Mouse (Mus musculus) spleen, postnatal 10 days (tissue): ENCODE results near the gene Kdm5c.

Experiments
- DNase-seq, 2 experiments: peaks; one replicate each; pipeline ENCODE4 v3.0.0; 2021 to 2022; ENCODE audit warnings: low spot score in 2 of 2

The Kdm5c gene

DNA sequence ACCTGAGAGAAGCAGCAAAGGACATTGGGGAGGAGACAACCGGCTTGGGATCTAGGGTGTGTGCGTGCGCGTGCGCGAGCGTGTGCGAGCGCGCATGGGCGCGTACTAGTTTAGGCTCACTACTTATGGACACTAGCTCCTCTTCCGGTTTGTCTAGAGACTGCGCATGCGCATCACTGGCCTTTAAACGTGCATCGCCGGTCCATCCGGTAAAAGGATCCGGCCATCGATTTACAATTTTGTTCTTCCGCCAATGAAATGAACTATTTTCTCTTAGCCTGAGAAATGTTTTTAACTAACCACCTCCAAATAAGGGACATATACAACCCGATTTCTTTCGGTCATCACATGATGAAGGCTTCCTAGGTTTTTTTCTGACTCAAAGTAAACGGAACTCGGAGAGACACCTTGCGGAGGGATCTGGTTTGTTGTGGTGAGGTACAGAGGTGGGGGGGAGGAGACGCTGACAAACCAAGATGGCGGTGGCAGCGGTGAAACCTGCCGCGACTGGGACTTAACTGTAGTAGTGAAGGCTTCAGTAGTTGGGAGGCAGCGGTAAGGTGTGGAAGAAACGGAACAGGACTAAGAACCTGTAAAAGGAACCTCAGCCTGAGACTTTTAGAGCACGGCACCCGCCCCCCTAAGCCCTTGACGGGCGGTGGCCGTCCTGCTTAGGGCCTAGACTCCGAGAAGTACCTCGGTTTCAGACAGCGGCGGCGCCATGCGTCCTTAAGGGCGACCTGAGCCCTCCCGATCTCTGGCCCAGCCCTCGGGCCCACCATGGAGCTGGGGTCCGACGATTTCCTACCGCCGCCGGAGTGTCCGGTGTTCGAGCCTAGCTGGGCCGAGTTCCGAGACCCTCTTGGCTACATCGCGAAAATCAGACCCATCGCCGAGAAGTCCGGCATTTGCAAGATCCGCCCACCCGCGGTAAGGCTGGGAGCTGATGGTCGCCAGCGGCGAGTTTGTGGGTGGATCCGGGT is at the start of gene Kdm5c:
Gene Kdm5c, plus strand, starts transcription at position 240 of the 983 bp plus-strand sequence.
- DNase-seq: peak; percentile 87 to 94

DNA sequence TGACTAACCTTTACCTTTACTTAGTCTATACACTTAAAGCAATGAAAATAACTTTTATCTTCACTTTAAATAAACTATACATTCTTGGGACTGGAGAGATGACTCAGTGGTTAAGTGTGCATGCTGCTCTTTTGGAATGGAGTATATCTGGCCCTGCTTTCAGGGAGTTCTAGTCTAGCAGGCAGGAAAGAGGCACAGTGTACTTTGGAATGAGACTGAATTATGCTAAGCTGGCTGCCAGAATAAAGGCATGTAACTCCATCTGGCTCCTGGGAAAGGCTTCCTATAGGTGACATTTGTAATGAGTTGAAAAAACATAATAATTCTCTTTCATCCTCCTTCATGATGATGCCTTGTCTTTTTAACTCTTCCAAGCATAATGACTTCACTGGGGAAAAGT is 45.7 kb upstream of the Kdm5c start:
- DNase-seq: no peak

DNA sequence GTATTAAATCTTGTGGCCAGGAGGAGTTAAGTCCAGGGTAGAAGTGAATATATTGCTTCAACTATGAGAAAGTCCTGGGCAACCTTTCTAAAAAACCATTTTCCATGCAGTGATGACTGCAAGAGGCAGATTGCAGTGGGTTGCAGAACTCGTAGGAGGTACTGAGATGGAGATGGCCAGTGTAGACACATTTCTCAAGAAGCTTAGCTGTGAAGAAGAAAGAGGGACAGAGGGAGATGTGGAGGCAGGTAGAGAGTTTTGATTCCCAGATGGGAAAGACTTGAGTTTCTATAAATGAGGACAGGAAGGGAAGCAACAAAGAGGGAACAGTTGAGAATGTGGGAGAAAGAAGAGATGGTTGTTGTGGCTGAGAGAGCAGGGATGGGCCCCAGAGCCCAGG is 41.6 kb upstream of the Kdm5c start:
- no peak for DNase-seq

DNA sequence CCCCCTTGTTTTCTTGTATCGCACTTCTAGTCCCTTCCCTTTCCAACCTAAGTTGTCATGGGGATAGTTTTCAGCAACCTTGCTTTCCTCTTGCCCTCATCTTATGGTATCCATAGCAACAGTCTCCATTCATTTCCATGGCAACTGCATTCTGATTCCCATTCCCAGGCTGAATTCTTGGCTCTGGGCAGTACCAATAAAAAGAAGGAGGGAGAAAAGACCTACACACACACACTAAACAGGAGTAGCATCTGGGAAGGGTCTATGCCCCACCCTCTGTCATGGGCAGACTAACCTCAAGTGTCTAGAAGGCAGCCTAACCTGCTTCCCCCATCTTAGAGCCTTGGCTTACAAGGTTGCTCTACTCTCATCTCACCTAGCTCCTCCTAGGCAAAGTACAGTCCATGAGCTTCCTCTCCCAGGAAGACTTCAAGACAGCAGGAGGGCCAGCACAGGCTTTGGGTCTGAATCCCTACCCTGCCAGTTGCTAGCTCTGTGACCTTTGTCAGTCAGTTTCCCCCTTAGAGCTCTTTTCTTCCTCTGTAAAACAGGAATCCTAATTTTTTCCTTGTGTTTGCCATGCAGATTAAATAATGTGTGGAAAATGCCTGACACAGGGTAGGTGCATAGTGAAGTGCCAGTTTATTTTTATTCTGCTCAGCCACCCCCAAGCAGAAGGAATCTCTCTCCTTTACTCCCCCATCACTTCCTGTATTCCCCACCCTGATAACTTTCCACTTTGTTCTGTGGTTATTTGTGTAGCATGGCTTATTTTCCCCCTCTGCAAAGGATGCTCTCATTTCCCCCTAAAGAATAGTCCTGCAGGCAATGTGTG is 34.8 kb upstream of the Kdm5c start:
- no peak for DNase-seq

DNA sequence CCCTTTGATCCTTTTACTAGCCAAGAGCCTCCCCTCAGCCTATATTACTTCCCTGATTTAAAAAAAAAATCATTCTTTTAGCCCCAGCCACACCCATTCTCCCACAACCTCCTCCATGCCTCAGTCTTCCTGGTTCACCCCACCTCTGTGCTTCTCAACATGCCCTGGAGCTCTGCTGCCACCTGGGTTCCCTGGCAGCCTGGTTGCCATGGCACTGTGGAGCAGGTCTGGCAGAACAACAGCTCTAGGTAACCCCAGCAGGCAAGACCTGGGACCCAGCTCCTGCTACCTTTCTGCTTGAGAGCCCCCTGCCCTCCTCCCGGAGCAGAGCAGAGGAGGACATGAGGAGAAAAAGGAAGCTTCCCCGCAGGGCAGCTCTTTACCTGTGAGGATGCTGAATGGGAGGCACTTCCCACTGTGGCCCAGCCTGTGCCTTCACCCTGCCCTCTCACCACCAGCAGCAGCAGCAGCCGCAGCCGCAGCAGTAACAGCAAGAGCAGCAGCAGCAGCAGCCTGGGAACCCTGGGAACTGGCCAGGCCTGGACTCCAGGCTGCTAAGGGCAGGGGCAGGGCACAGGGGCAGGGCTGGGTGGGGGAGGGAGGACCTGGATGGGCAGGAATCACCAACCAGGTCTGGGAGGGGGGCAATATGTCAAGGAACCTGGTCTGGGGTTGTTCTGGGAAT is 30.9 kb upstream of the Kdm5c start:
- no peak for DNase-seq

DNA sequence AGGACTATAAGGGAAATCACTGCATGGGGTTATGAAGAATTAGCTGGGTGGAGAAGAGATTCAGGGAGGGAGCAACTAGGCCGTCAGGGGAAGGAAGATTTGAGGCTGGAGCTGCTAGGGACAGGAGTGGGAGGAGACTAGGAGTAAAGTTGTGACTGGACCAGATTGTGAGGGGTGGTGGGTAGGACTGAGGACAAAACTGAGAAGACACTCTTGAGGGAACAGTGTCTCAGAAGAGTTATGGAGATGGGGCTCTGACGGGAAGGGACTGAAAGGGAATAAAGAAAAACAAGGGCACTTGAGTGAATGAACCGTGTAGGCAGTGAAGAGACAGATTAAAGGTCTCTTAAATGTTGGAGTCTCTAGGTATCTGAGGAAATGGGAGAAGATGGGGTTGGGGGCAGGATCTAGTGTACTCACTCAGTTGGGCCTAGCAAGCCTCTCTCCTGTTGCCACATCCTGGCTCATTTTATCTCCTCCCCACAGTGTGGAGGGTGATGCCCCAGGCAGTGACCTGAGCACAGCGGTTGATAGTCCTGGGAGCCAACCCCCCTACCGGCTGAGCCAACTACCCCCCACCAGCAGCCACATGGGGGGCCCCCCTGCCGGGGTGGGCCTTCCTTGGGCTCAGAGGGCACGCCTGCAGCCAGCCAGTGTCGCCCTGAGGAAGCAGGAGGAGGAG is 30.3 kb upstream of the Kdm5c start:
- no peak for DNase-seq

DNA sequence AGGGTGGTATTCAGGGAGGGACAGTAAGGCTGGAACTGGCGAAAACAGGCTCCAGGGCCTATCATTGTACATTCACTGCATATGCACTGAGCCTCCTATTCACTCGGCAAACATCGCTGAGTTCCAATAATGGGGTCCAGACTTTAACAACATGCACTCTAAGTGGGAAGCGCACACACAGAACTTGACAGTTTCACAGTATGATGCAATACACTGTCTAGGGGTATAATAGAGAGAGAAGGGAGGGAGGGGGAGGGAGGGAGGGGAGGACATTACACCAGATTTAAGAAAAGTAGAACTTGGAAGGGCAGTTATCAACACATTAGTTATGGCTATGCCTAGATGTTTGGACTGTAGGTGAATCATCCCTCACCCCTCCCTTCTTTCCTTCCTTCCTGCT is 29.6 kb upstream of the Kdm5c start:
- DNase-seq: no peak

DNA sequence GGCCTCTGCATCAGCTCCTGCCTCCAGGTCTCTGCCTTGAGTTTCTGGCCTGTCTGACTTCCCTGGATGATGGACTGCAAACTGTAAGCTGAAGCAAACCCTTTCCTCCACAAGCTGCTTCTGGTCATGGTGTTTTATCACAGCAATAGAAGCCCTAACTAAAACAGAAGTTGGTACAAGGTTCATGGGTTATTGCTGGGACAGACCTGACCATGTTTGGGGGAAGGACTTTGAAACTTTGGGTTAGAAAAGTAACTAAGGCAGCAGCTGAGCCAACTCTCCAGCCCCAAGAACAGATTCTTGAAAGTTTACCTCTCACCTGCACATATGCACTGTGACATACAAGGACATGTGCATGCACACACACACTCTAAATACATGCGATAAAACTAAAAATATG is 27.3 kb upstream of the Kdm5c start:
- no peak for DNase-seq

DNA sequence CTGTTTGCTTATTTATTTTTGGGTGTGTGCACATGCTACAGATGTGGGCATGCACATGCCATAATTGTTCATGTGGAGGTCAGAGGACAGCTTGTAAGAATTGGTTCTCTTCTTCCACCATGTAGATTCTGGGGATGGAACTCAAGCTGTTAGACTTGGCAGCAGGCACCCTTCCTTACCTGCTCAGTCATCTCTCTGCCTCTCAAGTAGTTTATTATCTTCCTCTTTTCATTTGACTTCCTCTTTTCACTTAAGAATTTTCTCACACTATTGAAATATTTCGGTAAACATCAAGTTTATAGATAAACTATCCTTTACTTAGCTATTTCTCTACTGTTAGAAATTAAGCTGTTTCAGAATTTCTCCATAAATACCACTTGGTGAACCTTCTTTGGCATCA is 18.1 kb upstream of the Kdm5c start:
- DNase-seq: no peak

DNA sequence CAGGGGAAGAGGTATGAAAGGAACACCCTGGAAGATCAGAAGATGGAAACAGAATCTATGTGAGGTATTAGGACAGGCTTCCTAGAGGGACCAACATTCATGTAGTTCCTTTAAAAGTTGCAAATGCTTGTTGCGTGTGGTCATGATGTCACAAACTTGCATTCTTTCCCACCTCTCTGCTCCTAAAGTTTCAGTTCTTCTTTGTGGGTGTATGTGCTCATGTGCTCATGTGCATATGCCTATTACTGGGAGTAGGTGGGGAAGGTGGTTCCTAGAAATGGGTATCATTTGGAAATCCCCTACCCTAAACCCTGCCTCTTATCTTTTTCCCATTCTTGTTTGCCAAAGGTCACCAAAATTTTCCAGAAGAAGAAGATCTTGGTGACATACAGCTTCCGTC is 14.3 kb upstream of the Kdm5c start:
- DNase-seq: no peak

DNA sequence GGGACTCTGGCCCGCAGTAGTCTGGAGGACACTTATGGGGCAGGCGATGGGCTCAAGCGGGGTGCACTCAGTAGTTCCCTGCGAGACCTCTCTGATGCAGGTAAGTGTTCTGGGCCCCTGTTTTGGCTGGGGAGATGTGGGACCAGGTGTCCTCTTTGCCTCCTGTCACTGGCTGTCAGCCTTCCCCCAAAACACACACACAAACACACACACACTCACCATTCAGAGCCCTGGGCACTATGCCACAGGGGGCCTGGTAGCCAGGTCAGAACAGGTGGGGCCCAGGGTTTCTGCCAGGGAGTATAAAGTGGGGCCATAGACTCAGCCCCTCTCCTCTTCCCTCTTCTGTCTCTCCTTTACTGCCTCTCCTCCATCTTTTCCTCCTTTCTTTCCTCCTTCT is 11.1 kb upstream of the Kdm5c start:
- no peak for DNase-seq

DNA sequence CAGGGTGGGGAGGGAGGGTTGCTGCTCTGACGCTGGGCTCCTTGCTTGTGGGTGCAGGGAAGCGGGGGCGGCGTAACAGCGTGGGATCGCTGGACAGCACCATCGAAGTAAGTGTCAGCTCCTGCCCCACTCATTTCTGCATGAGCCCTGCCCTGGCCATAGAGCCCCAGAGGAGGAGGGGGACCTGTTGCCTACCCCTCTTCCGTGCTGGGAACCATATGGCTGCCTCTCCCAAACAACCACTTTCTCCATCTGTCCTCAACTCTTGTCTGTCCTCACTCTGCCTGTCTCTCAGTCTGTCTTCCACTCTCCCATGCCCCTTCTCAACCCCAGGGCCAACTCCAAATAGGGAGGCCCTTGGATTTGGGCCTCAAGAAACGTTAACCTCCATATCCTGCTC is 10.6 kb upstream of the Kdm5c start:
- DNase-seq: no peak

DNA sequence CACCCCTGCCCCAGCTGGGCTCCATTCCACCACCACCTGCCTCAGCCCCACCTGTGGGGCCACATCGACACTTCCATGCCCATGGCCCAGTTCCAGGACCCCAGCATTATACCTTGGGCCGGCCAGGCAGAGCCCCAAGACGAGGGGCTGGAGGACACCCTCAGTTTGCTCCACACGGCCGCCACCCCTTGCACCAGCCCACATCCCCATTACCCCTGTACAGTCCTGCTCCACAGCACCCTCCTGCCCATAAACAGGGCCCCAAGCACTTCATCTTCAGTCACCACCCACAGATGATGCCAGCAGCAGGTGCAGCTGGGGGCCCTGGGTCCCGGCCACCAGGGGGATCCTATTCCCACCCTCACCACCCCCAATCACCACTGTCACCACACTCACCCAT is 9.5 kb upstream of the Kdm5c start:
- DNase-seq: no peak

DNA sequence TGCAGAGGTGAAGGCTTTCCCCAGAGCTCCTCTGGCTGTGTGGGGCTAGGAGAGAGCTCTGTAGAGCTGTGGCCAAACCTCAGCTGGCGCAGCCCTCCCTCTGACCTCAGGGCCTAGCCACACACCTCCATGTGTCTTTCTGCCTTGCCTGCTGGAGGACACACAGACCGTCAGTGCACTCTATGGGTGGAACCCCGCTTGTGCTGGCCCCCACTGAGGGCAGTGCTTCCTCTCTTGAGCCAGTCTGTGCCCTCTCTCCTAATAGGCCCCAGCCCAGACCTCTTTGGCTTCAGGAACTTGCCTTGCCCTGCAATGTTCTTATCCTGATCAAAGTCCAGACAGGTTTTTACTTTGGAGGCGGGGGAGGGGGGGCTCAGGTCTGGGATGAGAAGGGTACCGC is 8.5 kb upstream of the Kdm5c start:
- no peak for DNase-seq

DNA sequence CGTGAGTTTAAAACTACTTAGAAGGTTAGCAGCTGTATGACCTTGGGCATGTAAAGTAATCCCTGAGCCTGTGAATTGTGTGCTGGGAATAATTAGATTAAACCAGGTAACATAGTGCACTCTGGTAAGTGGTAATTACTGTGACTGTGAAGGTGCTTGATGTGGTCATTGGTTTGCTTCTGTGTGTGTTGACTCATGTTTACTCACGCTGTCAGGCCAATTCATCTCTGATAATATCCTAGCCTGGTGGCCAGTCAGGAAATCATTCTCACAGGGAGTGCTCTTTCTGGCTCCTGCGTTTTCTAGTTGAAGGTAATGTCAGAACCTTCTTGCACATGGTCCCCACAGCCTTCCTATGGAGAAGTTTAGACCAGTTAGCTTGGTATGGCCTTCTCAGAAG is 1.3 kb downstream of the Kdm5c start:
- DNase-seq: no peak

DNA sequence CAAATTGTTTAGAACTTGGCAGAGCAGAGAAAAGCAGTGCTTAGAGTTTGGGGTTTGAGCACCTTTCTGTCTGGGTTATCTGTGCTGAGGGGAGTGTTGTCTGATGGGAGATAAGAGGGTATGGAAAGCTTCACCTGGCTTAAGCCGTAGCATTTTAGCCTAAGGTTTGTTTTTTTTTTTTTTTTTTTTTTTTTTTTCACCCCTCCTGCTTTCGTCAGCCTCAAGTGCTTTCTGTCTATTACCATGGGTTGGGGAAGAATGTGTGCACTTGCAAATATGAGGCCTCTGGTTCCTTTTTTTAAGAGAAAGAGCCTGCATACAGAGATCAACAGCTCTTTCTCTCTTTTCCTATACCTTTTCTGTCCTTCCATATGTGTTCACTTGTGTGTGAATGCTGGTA is 2.9 kb downstream of the Kdm5c start:
- no peak for DNase-seq

DNA sequence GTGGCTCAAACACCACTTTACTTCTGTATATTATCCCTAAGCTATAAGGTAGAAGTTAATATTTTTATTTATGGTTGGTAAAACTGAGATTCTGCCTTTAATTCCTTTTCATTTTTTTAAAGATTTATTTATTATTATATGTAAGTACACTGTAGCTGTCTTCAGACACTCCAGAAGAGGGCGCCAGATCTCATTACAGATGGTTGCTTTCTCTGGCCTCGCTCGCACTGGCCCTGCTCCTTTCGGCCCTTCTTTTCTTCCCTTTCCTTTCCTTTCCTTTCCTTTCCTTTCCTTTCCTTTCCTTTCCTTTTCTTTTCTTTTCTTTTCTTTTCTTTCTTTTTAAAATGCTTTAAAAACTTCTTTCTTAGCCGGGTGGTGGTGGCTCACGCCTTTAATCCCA is 10.3 kb downstream of the Kdm5c start:
- peak in 1 of 2 experiments; percentile 35 for DNase-seq

DNA sequence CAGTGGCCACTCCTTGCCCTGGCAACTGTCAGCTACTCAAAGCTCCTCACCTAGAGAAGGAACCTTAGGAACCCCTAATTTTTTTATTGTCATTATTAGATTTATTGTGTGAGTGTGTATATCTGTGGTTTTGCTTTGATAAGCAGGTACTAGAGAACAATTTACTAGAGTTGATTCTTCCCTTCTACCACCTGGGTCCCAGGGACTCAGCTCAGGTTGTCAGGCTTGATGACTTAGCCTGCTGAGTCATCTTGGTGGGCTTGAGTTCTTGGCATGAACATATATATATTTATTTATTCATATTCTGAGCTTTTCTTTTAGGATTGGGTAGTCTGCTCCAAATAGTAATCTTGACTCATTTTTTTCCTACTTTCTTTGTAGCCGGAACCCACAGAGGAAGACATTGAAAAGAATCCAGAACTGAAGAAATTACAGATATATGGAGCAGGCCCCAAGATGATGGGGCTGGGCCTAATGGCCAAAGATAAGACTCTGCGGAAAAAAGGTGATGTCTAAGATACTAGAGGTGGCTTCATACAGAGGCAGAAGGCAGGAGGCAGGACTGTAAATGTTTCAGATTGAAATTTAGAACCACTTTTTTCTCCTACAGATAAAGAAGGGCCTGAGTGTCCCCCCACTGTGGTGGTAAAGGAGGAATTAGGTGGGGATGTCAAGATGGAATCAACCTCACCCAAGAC is 11.8 kb downstream of the Kdm5c start:
- DNase-seq: no peak

DNA sequence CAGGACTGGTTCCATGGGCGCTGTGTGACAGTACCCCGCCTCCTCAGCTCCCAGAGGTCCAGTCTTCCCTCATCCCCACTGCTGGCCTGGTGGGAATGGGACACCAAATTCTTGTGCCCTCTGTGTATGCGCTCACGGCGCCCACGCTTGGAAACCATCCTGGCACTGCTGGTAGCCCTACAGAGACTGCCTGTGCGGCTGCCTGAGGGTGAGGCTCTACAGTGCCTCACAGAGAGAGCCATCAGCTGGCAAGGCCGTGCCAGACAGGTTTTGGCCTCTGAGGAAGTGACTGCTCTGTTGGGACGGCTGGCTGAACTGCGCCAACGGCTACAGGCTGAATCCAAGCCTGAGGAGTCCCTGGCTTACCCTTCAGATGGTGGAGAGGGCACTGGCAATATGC is 38.4 kb downstream of the Kdm5c start:
- no peak for DNase-seq

DNA sequence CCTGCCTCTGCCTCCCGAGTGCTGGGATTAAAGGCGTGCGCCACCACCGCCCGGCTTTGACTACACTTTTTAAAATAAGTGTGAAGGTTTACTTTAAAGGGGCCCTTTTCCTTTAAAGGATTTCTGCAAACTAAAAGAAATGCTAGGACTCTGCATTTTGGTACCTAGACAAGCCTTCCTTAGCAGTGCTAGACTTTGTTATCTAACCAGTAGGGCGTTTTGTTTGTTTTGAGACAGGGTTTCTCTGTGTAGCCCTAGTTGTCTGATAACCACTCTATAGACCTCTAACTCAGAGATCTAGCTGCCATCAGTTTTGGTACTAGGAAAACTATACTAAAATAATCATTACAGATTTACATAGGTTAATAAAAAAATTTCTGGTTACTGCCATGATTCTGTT is 46.6 kb downstream of the Kdm5c start:
- DNase-seq: no peak

DNA sequence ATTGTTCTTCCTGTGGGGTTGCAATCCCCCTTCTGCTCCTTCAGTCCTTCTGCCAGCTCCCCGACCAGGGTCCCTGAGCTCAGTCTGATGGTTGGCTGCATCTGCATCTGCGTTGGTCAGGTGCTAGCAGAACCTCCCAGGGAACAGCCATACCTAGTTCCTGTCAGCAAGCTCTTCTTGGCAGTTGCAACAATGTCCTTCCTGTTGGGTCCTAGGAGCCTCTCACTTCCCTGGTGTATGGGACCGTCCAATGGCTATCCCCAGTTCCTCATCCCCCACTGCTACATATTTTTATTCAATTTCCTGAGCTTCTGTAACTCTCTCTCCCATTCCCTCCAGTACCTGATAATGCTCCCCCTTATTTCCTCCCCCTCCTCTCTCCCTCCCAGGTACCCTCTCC is 51.9 kb downstream of the Kdm5c start:
- DNase-seq: no peak
